In genomic region chr14:8935121-8935520, GRCm38 (mm10) we compare ENCODE assay signal across 9 mouse cellular contexts.
A peak's percentile ranks its signal among the peaks of the same experiment; 100 is the strongest.
DNase-seq lines count a peak whose midpoint lies in the region; ATAC-seq lines count a peak whose summit lies in the region.
"Had no signal": no experiment of that assay in that cellular context is flagged by ENCODE, and none has a peak within 500 bp of the region (broad histone marks: within the 10 kb centered on the region; RNA-seq: fewer than 3 reads in every experiment).

No protein-coding gene starts in this region.

- no peaks in the 10 kb centered on the region for H3K36me3 ChIP-seq in heart, embryonic 10.5 days
- H3K36me3 ChIP-seq: neural tube, embryonic 13.5 days had no signal

- H3K4me3 ChIP-seq in heart, embryonic 10.5 days = no peak overlapping the region
- H3K4me3 ChIP-seq: neural tube, embryonic 13.5 days had no signal

- no peaks in the 10 kb centered on the region for H3K4me1 ChIP-seq in heart, embryonic 10.5 days
- H3K4me1 ChIP-seq: neural tube, embryonic 13.5 days had no signal

- WGBS in heart, embryonic 10.5 days = 36% methylated on average over 5 of the region's 5 CpGs

- no peak overlapping the region for H3K27ac ChIP-seq in heart, embryonic 10.5 days
- H3K27ac ChIP-seq: neural tube, embryonic 13.5 days had no signal

- ATAC-seq in erythroid progenitor cell, adult 5-6 weeks (replicated peaks; ENCODE audit: low FRiP score, poor library complexity, severe bottlenecking) = no peak

- H3K27me3 ChIP-seq in heart, embryonic 10.5 days (ENCODE audit: insufficient read depth, poor library complexity, severe bottlenecking) = no peaks in the 10 kb centered on the region
- H3K27me3 ChIP-seq: neural tube, embryonic 13.5 days had no signal

- DNase-seq in heart, adult 18-20 months = peak; percentile 20 to 67
- no peak for DNase-seq in heart, embryonic 10.5 days (ENCODE audit: low spot score)
- peak; percentile 65 for DNase-seq in urinary bladder, postnatal 14 days (ENCODE audit: low spot score)
- no peak for DNase-seq in urinary bladder, adult 2 months (ENCODE audit: low spot score)
- DNase-seq in forelimb bud, embryonic 11.5 days (ENCODE audit: low read depth, low spot score) = peak; percentile 53
- DNase-seq in layer of hippocampus, adult 9-10 months (ENCODE audit: low spot score) = peak; percentile 42
- peak; percentile 11 for DNase-seq in retina, adult 2 months (ENCODE audit: low read depth, low spot score)

- no peaks in the 10 kb centered on the region for H3K9me3 ChIP-seq in heart, embryonic 10.5 days
- H3K9me3 ChIP-seq: neural tube, embryonic 13.5 days had no signal

Comparison
In these comparisons a context has a peak if more than half of its experiments do, and no peak if none do; other contexts are left out.
1. DNase-seq: peak in heart, adult 18-20 months (2 of 2), urinary bladder, postnatal 14 days (single experiment), forelimb bud, embryonic 11.5 days (single experiment), layer of hippocampus, adult 9-10 months (single experiment) and retina, adult 2 months (single experiment); none in heart, embryonic 10.5 days (single experiment) and urinary bladder, adult 2 months (single experiment).